Mouse (Mus musculus) MEL (cell line): Measurements from ENCODE around the gene Atp13a4. TPM values are rescaled to one million over a fixed set of nuclear protein-coding genes. Genes with fewer than 3 reads are reported as not detected.

Experiments used
- DNase-seq: peaks from one replicate; pipeline ENCODE4 v3.0.0; 2011; ENCODE audit warnings: low read depth, low spot score
- H3K27ac ChIP-seq: 2 replicates; pipeline ENCODE4 v1.5.1; 2012; ENCODE audit warnings: low read depth, mild to moderate bottlenecking, control low read depth, low read length, moderate library complexity; ENCODE audit not compliant: control insufficient read depth
- H3K27me3 ChIP-seq, 2 experiments: fragments of 150-350 bp in 1 of 2; sonication (generic) in 1 of 2; 2 replicates each; pipeline ENCODE4 v1.6.1; 2012; ENCODE audit warnings: low read length in 2 of 2, mild to moderate bottlenecking in 2 of 2, improper control_type of control experiment in 1 of 2, moderate library complexity in 1 of 2; ENCODE audit not compliant: insufficient read depth in 2 of 2, control insufficient read depth in 1 of 2
- H3K36me3 ChIP-seq, 2 experiments: 2 replicates each; pipeline ENCODE4 v1.6.1; 2012 to 2014; ENCODE audit warnings: low read length in 2 of 2, improper control_type of control experiment in 1 of 2, inconsistent platforms in 1 of 2, mild to moderate bottlenecking in 1 of 2; ENCODE audit not compliant: insufficient read depth in 2 of 2, control insufficient read depth in 1 of 2
- H3K4me1 ChIP-seq, 2 experiments: fragments of 150-350 bp in 1 of 2; sonication (generic) in 1 of 2; 2 replicates each; pipeline ENCODE4 v1.6.1; 2012; ENCODE audit warnings: low read length in 2 of 2, improper control_type of control experiment in 1 of 2, mild to moderate bottlenecking in 1 of 2; ENCODE audit not compliant: insufficient read depth in 2 of 2, control insufficient read depth in 1 of 2
- H3K4me3 ChIP-seq, 2 experiments: fragments of 150-350 bp in 1 of 2; sonication (generic) in 1 of 2; 2 replicates each; pipeline ENCODE4 v1.5.1; 2012; ENCODE audit warnings: low read depth in 2 of 2, low read length in 2 of 2, mild to moderate bottlenecking in 2 of 2, moderate library complexity in 2 of 2, control low read depth in 1 of 2, improper control_type of control experiment in 1 of 2; ENCODE audit not compliant: control insufficient read depth in 1 of 2, insufficient read depth in 1 of 2
- H3K79me2 ChIP-seq: 2 replicates; pipeline ENCODE4 v1.6.1; 2012; ENCODE audit warnings: mild to moderate bottlenecking, low read length, moderate library complexity; ENCODE audit not compliant: control insufficient read depth, poor library complexity, insufficient read depth
- H3K9ac ChIP-seq: 2 replicates; pipeline ENCODE4 v1.6.1; 2012; ENCODE audit warnings: low read depth, mild to moderate bottlenecking, control low read depth, low read length, moderate library complexity; ENCODE audit not compliant: control insufficient read depth, poor library complexity, severe bottlenecking
- H3K9me3 ChIP-seq: fragments of 150-350 bp; sonication (generic); replicated peaks from 2 replicates; pipeline ENCODE4 v1.6.1; 2012; ENCODE audit warnings: mild to moderate bottlenecking, low read length, improper control_type of control experiment, moderate library complexity; ENCODE audit not compliant: insufficient read depth
- CHD2 ChIP-seq: IDR thresholded peaks from 2 replicates; pipeline ENCODE4 v1.6.1; 2011; ENCODE audit warnings: low read length, improper control_type of control experiment
- CTCF ChIP-seq, 3 experiments: IDR thresholded peaks in 2 of 3; conservative IDR thresholded peaks in 1 of 3; 2 replicates each; pipeline ENCODE4 v1.5.1; 2011 to 2012; ENCODE audit warnings: low read length in 3 of 3, low read depth in 2 of 3, mild to moderate bottlenecking in 2 of 3, improper control_type of control experiment in 1 of 3, inconsistent platforms in 1 of 3, mixed read lengths in 1 of 3, moderate library complexity in 1 of 3; ENCODE audit not compliant: control insufficient read depth in 1 of 3, insufficient read depth in 1 of 3, poor library complexity in 1 of 3, severe bottlenecking in 1 of 3
- ELF1 ChIP-seq: IDR thresholded peaks from 2 replicates; pipeline ENCODE4 v1.6.1; 2014; ENCODE audit warnings: low read depth, mild to moderate bottlenecking, inconsistent platforms, low read length, improper control_type of control experiment, moderate library complexity
- EP300 ChIP-seq, 2 experiments: IDR thresholded peaks; 2 replicates each; pipeline ENCODE4 v1.6.1; 2011; ENCODE audit warnings: improper control_type of control experiment in 2 of 2, low read length in 2 of 2, low read depth in 1 of 2, mild to moderate bottlenecking in 1 of 2
- ETS1 ChIP-seq: IDR thresholded peaks from 2 replicates; pipeline ENCODE4 v1.6.1; 2012; ENCODE audit warnings: low read depth, mild to moderate bottlenecking, inconsistent platforms, low read length, improper control_type of control experiment, moderate library complexity
- GABPA ChIP-seq: IDR thresholded peaks from 2 replicates; pipeline ENCODE4 v1.6.1; 2012; ENCODE audit warnings: low read depth, mild to moderate bottlenecking, inconsistent platforms, low read length, improper control_type of control experiment, moderate library complexity
- GATA1 ChIP-seq: IDR thresholded peaks from 2 replicates; pipeline ENCODE4 v1.6.1; 2011; ENCODE audit warnings: low read depth, low read length, improper control_type of control experiment
- JUND ChIP-seq: IDR thresholded peaks from 2 replicates; pipeline ENCODE4 v1.6.1; 2011; ENCODE audit warnings: low read depth, mild to moderate bottlenecking, improper control_type of control experiment, low read length
- MAFK ChIP-seq: IDR thresholded peaks from 2 replicates; pipeline ENCODE4 v1.6.1; 2011; ENCODE audit warnings: low read depth, mild to moderate bottlenecking, low read length, improper control_type of control experiment, borderline replicate concordance
- MAZ ChIP-seq: IDR thresholded peaks from 2 replicates; pipeline ENCODE4 v1.6.1; 2012; ENCODE audit warnings: low read depth, mild to moderate bottlenecking, inconsistent platforms, low read length, improper control_type of control experiment
- MXI1 ChIP-seq: IDR thresholded peaks from 2 replicates; pipeline ENCODE4 v1.6.1; 2011; ENCODE audit warnings: mild to moderate bottlenecking, low read depth, low read length, improper control_type of control experiment
- MYB ChIP-seq: IDR thresholded peaks from 2 replicates; pipeline ENCODE4 v1.6.1; 2011; ENCODE audit warnings: mild to moderate bottlenecking, low read depth, low read length, improper control_type of control experiment
- NELFE ChIP-seq: IDR thresholded peaks from 2 replicates; pipeline ENCODE4 v1.6.1; 2011; ENCODE audit warnings: low read depth, low read length, improper control_type of control experiment
- NRF1 ChIP-seq: IDR thresholded peaks from 2 replicates; pipeline ENCODE4 v1.6.1; 2014; ENCODE audit warnings: low read depth, mild to moderate bottlenecking, inconsistent platforms, low read length, improper control_type of control experiment, moderate library complexity; ENCODE audit not compliant: poor library complexity, insufficient read depth, severe bottlenecking
- POLR2A ChIP-seq, 2 experiments: IDR thresholded peaks; 2 replicates each; pipeline ENCODE4 v1.6.1; 2011 to 2012; ENCODE audit warnings: low read length in 2 of 2, mild to moderate bottlenecking in 2 of 2, control low read depth in 1 of 2, improper control_type of control experiment in 1 of 2, low read depth in 1 of 2, moderate library complexity in 1 of 2; ENCODE audit not compliant: control insufficient read depth in 1 of 2, insufficient read depth in 1 of 2, poor library complexity in 1 of 2
- RAD21 ChIP-seq: IDR thresholded peaks from 2 replicates; pipeline ENCODE4 v1.6.1; 2011; ENCODE audit warnings: mild to moderate bottlenecking, low read depth, low read length, improper control_type of control experiment
- SMC3 ChIP-seq: IDR thresholded peaks from 2 replicates; pipeline ENCODE4 v1.6.1; 2011; ENCODE audit warnings: low read depth, low read length, improper control_type of control experiment
- TAL1 ChIP-seq: IDR thresholded peaks from 2 replicates; pipeline ENCODE4 v1.6.1; 2012; ENCODE audit warnings: mild to moderate bottlenecking, inconsistent platforms, low read length, moderate library complexity, mixed read lengths
- TBP ChIP-seq: IDR thresholded peaks from 2 replicates; pipeline ENCODE4 v1.8.0; 2011; ENCODE audit warnings: low read depth, low read length, improper control_type of control experiment
- TCF12 ChIP-seq: IDR thresholded peaks from 2 replicates; pipeline ENCODE4 v1.6.1; 2014; ENCODE audit warnings: low read depth, mild to moderate bottlenecking, inconsistent platforms, low read length, improper control_type of control experiment, moderate library complexity
- UBTF ChIP-seq: IDR thresholded peaks from 2 replicates; pipeline ENCODE4 v1.6.1; 2012; ENCODE audit warnings: low read depth, mild to moderate bottlenecking, inconsistent platforms, low read length, improper control_type of control experiment, moderate library complexity, borderline replicate concordance; ENCODE audit not compliant: insufficient read depth
- USF1 ChIP-seq: IDR thresholded peaks from 2 replicates; pipeline ENCODE4 v1.6.1; 2014; ENCODE audit warnings: low read depth, mild to moderate bottlenecking, inconsistent platforms, low read length, improper control_type of control experiment, moderate library complexity
- USF2 ChIP-seq, 2 experiments: IDR thresholded peaks; 2 replicates each; pipeline ENCODE4 v1.6.1; 2011 to 2012; ENCODE audit warnings: improper control_type of control experiment in 2 of 2, low read length in 2 of 2, borderline replicate concordance in 1 of 2, inconsistent platforms in 1 of 2, low read depth in 1 of 2, mild to moderate bottlenecking in 1 of 2; ENCODE audit not compliant: insufficient read depth in 1 of 2
- ZC3H11A ChIP-seq: IDR thresholded peaks from 2 replicates; pipeline ENCODE4 v1.6.1; 2012; ENCODE audit warnings: low read depth, mild to moderate bottlenecking, inconsistent platforms, low read length, improper control_type of control experiment
- ZKSCAN1 ChIP-seq: IDR thresholded peaks from 2 replicates; pipeline ENCODE4 v1.6.1; 2012; ENCODE audit warnings: low read depth, mild to moderate bottlenecking, inconsistent platforms, low read length, improper control_type of control experiment, moderate library complexity
- ZMIZ1 ChIP-seq: IDR thresholded peaks from 2 replicates; pipeline ENCODE4 v1.6.1; 2012; ENCODE audit warnings: low read depth, mild to moderate bottlenecking, inconsistent platforms, low read length, improper control_type of control experiment, moderate library complexity
- ZNF384 ChIP-seq: IDR thresholded peaks from 2 replicates; pipeline ENCODE4 v1.6.1; 2012; ENCODE audit warnings: low read depth, mild to moderate bottlenecking, inconsistent platforms, low read length, improper control_type of control experiment
- polyA plus RNA-seq, 2 experiments: library from polyadenylated mRNA; stranded (reverse) in 1 of 2; unstranded in 1 of 2; fragments of >175 nt in 1 of 2; fragments of >200 nt in 1 of 2; gene quantifications; 2 replicates each; pipeline versions ENCODE4 v1.2.1 to v1.2.4; 2012; ENCODE audit warnings: low replicate concordance in 2 of 2, low read depth in 1 of 2; ENCODE audit not compliant: insufficient read length in 2 of 2, insufficient read depth in 1 of 2, missing spikeins in 1 of 2
- total RNA-seq: library from RNA; depleted of rRNA; stranded (reverse); fragments of 300-350 nt; gene quantifications from 2 replicates; pipeline ENCODE4 v1.2.3, GENCODE M21; 2012

The Atp13a4 gene
- total and polyA plus RNA-seq, 3 experiments, result not detected

GRCm38 (mm10) chr16:29574013-29574412 is 29.3 kb upstream of the Atp13a4 start:
- H3K36me3 ChIP-seq, result peaks cover 0 to 2% of the 10 kb centered on the region in 2 experiments; a peak in 2 of 4 replicates
- H3K9me3 ChIP-seq, result no peaks in the 10 kb centered on the region
- H3K79me2 ChIP-seq, result no peaks in the 10 kb centered on the region
- DNase-seq, result no peak
- no peak for TF ChIP-seq ETS1
- TF ChIP-seq EP300 (IDR thresholded peaks at IDR 0.05; ENCODE audit: low read depth in 1 of 2, low read length in 2 of 2), result no peak
- no peak for TF ChIP-seq MAZ
- no peak for TF ChIP-seq MXI1
- TF ChIP-seq ZKSCAN1, result no peak
- TF ChIP-seq CTCF (IDR thresholded peaks at IDR 0.05 in 2 of 3, conservative IDR thresholded peaks at IDR 0.05 in 1 of 3; ENCODE audit: control insufficient read depth in 1 of 3, insufficient read depth in 1 of 3, low read depth in 2 of 3, low read length in 3 of 3, poor library complexity in 1 of 3, severe bottlenecking in 1 of 3), result no peak
- no peak for TF ChIP-seq USF1
- TF ChIP-seq POLR2A (IDR thresholded peaks at IDR 0.05; ENCODE audit: control insufficient read depth in 1 of 2, insufficient read depth in 1 of 2, low read depth in 1 of 2, low read length in 2 of 2, poor library complexity in 1 of 2), result no peak
- TF ChIP-seq USF2 (IDR thresholded peaks at IDR 0.05; ENCODE audit: borderline replicate concordance in 1 of 2, insufficient read depth in 1 of 2, low read depth in 1 of 2, low read length in 2 of 2), result no peak
- TF ChIP-seq CHD2, result no peak
- TF ChIP-seq MAFK, result no peak
- no peak for TF ChIP-seq SMC3
- TF ChIP-seq ZNF384, result no peak
- TF ChIP-seq GABPA, result no peak
- TF ChIP-seq TBP, result no peak
- H3K4me1 ChIP-seq, result no peaks in the 10 kb centered on the region
- no peak overlapping the region for H3K27ac ChIP-seq
- H3K27me3 ChIP-seq, result peaks cover 4 to 5% of the 10 kb centered on the region in 2 experiments
- H3K9ac ChIP-seq, result no peak overlapping the region
- H3K4me3 ChIP-seq, result no peak overlapping the region

DNA sequence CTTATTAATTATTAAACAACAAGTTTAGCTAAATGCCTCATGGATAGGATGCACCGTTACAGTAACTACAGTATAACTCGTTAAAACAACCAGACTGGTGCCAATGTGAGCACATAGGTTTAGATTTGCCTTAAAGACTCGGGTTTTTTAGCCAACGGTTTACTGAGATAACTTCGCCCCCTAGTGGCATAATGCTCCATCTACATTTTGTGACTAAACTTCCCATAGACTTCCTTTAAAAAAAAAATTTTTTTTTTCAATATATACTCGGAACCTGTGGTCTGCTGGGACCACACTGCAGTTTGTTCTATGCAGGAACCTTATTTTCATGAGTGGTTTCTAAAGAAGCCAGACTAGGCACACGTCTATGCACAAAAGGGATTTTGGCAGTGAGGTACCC is 16.2 kb upstream of the Atp13a4 start:
- Histone ChIP-seq H3K4me3 (no peak overlapping the region), H3K79me2 (no peaks in the 10 kb centered on the region), H3K4me1 (no peaks in the 10 kb centered on the region), H3K36me3 (no peaks in the 10 kb centered on the region), H3K9ac (no peak overlapping the region), H3K9me3 (no peaks in the 10 kb centered on the region), H3K27ac (no peak overlapping the region), H3K27me3 (no peaks in the 10 kb centered on the region)
- DNase-seq, result peak; percentile 70
- TF ChIP-seq TCF12 (no peak), MAZ (no peak), ZKSCAN1 (no peak), SMC3 (peak; percentile 78), GATA1 (no peak), JUND (no peak), NELFE (no peak), MYB (no peak), CTCF (IDR thresholded peaks at IDR 0.05 in 2 of 3, conservative IDR thresholded peaks at IDR 0.05 in 1 of 3; ENCODE audit: control insufficient read depth in 1 of 3, insufficient read depth in 1 of 3, low read depth in 2 of 3, low read length in 3 of 3, poor library complexity in 1 of 3, severe bottlenecking in 1 of 3) (peak; percentile 20 to 77 (median 51); a peak in 5 of 6 replicates), POLR2A (IDR thresholded peaks at IDR 0.05; ENCODE audit: control insufficient read depth in 1 of 2, insufficient read depth in 1 of 2, low read depth in 1 of 2, low read length in 2 of 2, poor library complexity in 1 of 2) (no peak), NRF1 (no peak), RAD21 (peak; percentile 86), ZNF384 (peak; percentile 87), UBTF (no peak), ETS1 (no peak), ZC3H11A (peak; percentile 77), ZMIZ1 (no peak), ELF1 (no peak), TBP (no peak), TAL1 (no peak)
